Mouse (Mus musculus) left cerebral cortex, adult 11 months (tissue): ENCODE data around the gene Cfap43.

Experiments used
- DNase-seq: peaks from one replicate; pipeline ENCODE4 v3.0.0; 2022; ENCODE audit warnings: low spot score

Gene Cfap43

GRCm38 (mm10) chr19:47914191-47914590 is 4.9 kb downstream of the Cfap43 start:
- no peak for DNase-seq

- no peak for DNase-seq
Observed at GRCm38 (mm10) chr19:47913344-47913743, 5.7 kb downstream of the Cfap43 start.

GRCm38 (mm10) chr19:47910751-47911150 is 8.3 kb downstream of the Cfap43 start:
- DNase-seq = no peak

GRCm38 (mm10) chr19:47910117-47910618 is 8.9 kb downstream of the Cfap43 start:
- DNase-seq = no peak

- no peak for DNase-seq
Observed at GRCm38 (mm10) chr19:47909387-47910116, 9.5 kb downstream of the Cfap43 start.

GRCm38 (mm10) chr19:47908961-47909371 is 10.1 kb downstream of the Cfap43 start:
- no peak for DNase-seq

GRCm38 (mm10) chr19:47907596-47907995 is 11.5 kb downstream of the Cfap43 start:
- no peak for DNase-seq

GRCm38 (mm10) chr19:47905603-47906002 is 13.5 kb downstream of the Cfap43 start:
- no peak for DNase-seq

GRCm38 (mm10) chr19:47905081-47905480 is 14.0 kb downstream of the Cfap43 start:
- no peak for DNase-seq

- DNase-seq = no peak
Observed at GRCm38 (mm10) chr19:47903679-47904078, 15.4 kb downstream of the Cfap43 start.

GRCm38 (mm10) chr19:47902316-47903201 is 16.5 kb downstream of the Cfap43 start:
- no peak for DNase-seq

GRCm38 (mm10) chr19:47900558-47900957 is 18.5 kb downstream of the Cfap43 start:
- DNase-seq = no peak

- no peak for DNase-seq
Observed at GRCm38 (mm10) chr19:47900012-47900411, 19.1 kb downstream of the Cfap43 start.

GRCm38 (mm10) chr19:47898472-47899079 is 20.5 kb downstream of the Cfap43 start:
- no peak for DNase-seq

- no peak for DNase-seq
Observed at GRCm38 (mm10) chr19:47893092-47893491, 26.0 kb downstream of the Cfap43 start.

- DNase-seq = no peak
Observed at GRCm38 (mm10) chr19:47891562-47892312, 27.4 kb downstream of the Cfap43 start.

GRCm38 (mm10) chr19:47890489-47891130 is 28.5 kb downstream of the Cfap43 start:
- DNase-seq = no peak

- DNase-seq = no peak
Observed at GRCm38 (mm10) chr19:47888037-47888436, 31.1 kb downstream of the Cfap43 start.

GRCm38 (mm10) chr19:47887417-47887816 is 31.7 kb downstream of the Cfap43 start:
- DNase-seq = no peak

- DNase-seq = no peak
Observed at GRCm38 (mm10) chr19:47886617-47887016, 32.5 kb downstream of the Cfap43 start.

- DNase-seq = no peak
Observed at GRCm38 (mm10) chr19:47885886-47886285, 33.2 kb downstream of the Cfap43 start.
